Mouse (Mus musculus): ENCODE measurements around the gene Ap1ar.

DNA sequence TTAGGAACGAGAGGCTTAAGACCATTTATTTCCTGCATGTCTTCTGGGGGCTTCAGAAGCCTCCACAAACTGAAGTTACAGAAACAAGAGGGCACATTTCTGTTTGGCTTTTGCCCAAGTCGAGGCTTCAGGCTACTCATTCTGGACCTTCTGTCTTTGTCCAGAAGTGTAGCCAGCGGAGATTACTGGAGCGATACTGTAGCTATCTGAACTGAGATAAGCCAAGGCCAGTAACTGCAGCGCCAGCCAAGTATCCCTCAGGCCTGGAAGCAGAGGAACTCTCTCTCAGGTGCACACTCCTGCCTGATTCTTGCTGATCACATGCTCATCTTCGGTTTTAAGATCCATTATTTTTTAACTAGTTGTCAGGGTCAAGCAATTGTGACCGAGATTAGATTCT, 49.3 kb downstream of the Ap1ar start:
- TF ChIP-seq CTCF (IDR thresholded peaks at IDR 0.05; ENCODE audit: low read depth): no peak
- no peak for TF ChIP-seq EP300 (IDR thresholded peaks at IDR 0.05; ENCODE audit: low read depth)

All from liver, embryonic 14.5 days (tissue).